Mouse (Mus musculus) frontal cortex, postnatal 25 days (tissue): ENCODE data around the gene Guf1.

ENCODE experiments used
- DNase-seq, 2 experiments: peaks; one replicate each; pipeline ENCODE4 v3.0.0; 2022; ENCODE audit warnings: low spot score in 2 of 2

Gene Guf1

GRCm38 (mm10) chr5:69556628-69557403 is at the start of gene Guf1:
Guf1 (plus strand) TSS chr5:69556923.
- peak; percentile 91 to 95 for DNase-seq

- DNase-seq, result no peak
Observed at GRCm38 (mm10) chr5:69507045-69507444, 49.7 kb upstream of the Guf1 start.

- DNase-seq, result no peak
Observed at GRCm38 (mm10) chr5:69511631-69512030, 45.1 kb upstream of the Guf1 start.

- no peak for DNase-seq
Observed at GRCm38 (mm10) chr5:69512203-69512602, 44.5 kb upstream of the Guf1 start.

- DNase-seq, result peak; percentile 58 to 60
Observed at GRCm38 (mm10) chr5:69520661-69521278, 36.0 kb upstream of the Guf1 start.

GRCm38 (mm10) chr5:69522064-69522463 is 34.7 kb upstream of the Guf1 start:
- DNase-seq, result no peak

GRCm38 (mm10) chr5:69523944-69524343 is 32.8 kb upstream of the Guf1 start:
- no peak for DNase-seq

GRCm38 (mm10) chr5:69541680-69542079 is 15.0 kb upstream of the Guf1 start:
- no peak for DNase-seq

- no peak for DNase-seq
Observed at GRCm38 (mm10) chr5:69542489-69542888, 14.2 kb upstream of the Guf1 start, which contains the start of gene Yipf7. Yipf7 (minus strand) TSS chr5:69542648.

GRCm38 (mm10) chr5:69557404-69557935 is 747 bp downstream of the Guf1 start:
- DNase-seq, result no peak

GRCm38 (mm10) chr5:69591640-69592461 is 35.1 kb downstream of the Guf1 start, which contains the start of gene Gnpda2:
Gnpda2 (minus strand) TSS chr5:69592340.
- DNase-seq, result peak; percentile 70 to 78

- no peak for DNase-seq
Observed at GRCm38 (mm10) chr5:69601027-69601426, 44.3 kb downstream of the Guf1 start.

- DNase-seq, result no peak
Observed at GRCm38 (mm10) chr5:69613209-69613796, 56.6 kb downstream of the Guf1 start.

GRCm38 (mm10) chr5:69620899-69621298 is 64.2 kb downstream of the Guf1 start:
- DNase-seq, result no peak
